Mouse (Mus musculus) MEL (cell line): ENCODE measurements around the gene Dscam. TPM values are rescaled to one million over a fixed set of nuclear protein-coding genes. Genes with fewer than 3 reads are reported as not detected.

Source experiments
- DNase-seq: peaks from one replicate; pipeline ENCODE4 v3.0.0; 2011; ENCODE audit warnings: low read depth, low spot score
- H3K27ac ChIP-seq: 2 replicates; pipeline ENCODE4 v1.5.1; 2012; ENCODE audit warnings: low read depth, mild to moderate bottlenecking, control low read depth, low read length, moderate library complexity; ENCODE audit not compliant: control insufficient read depth
- H3K27me3 ChIP-seq, 2 experiments: fragments of 150-350 bp in 1 of 2; sonication (generic) in 1 of 2; 2 replicates each; pipeline ENCODE4 v1.6.1; 2012; ENCODE audit warnings: low read length in 2 of 2, mild to moderate bottlenecking in 2 of 2, improper control_type of control experiment in 1 of 2, moderate library complexity in 1 of 2; ENCODE audit not compliant: insufficient read depth in 2 of 2, control insufficient read depth in 1 of 2
- H3K36me3 ChIP-seq, 2 experiments: 2 replicates each; pipeline ENCODE4 v1.6.1; 2012 to 2014; ENCODE audit warnings: low read length in 2 of 2, improper control_type of control experiment in 1 of 2, inconsistent platforms in 1 of 2, mild to moderate bottlenecking in 1 of 2; ENCODE audit not compliant: insufficient read depth in 2 of 2, control insufficient read depth in 1 of 2
- H3K4me1 ChIP-seq, 2 experiments: fragments of 150-350 bp in 1 of 2; sonication (generic) in 1 of 2; 2 replicates each; pipeline ENCODE4 v1.6.1; 2012; ENCODE audit warnings: low read length in 2 of 2, improper control_type of control experiment in 1 of 2, mild to moderate bottlenecking in 1 of 2; ENCODE audit not compliant: insufficient read depth in 2 of 2, control insufficient read depth in 1 of 2
- H3K4me3 ChIP-seq, 2 experiments: fragments of 150-350 bp in 1 of 2; sonication (generic) in 1 of 2; 2 replicates each; pipeline ENCODE4 v1.5.1; 2012; ENCODE audit warnings: low read depth in 2 of 2, low read length in 2 of 2, mild to moderate bottlenecking in 2 of 2, moderate library complexity in 2 of 2, control low read depth in 1 of 2, improper control_type of control experiment in 1 of 2; ENCODE audit not compliant: control insufficient read depth in 1 of 2, insufficient read depth in 1 of 2
- H3K79me2 ChIP-seq: 2 replicates; pipeline ENCODE4 v1.6.1; 2012; ENCODE audit warnings: mild to moderate bottlenecking, low read length, moderate library complexity; ENCODE audit not compliant: control insufficient read depth, poor library complexity, insufficient read depth
- H3K9ac ChIP-seq: 2 replicates; pipeline ENCODE4 v1.6.1; 2012; ENCODE audit warnings: low read depth, mild to moderate bottlenecking, control low read depth, low read length, moderate library complexity; ENCODE audit not compliant: control insufficient read depth, poor library complexity, severe bottlenecking
- H3K9me3 ChIP-seq: fragments of 150-350 bp; sonication (generic); replicated peaks from 2 replicates; pipeline ENCODE4 v1.6.1; 2012; ENCODE audit warnings: mild to moderate bottlenecking, low read length, improper control_type of control experiment, moderate library complexity; ENCODE audit not compliant: insufficient read depth
- BHLHE40 ChIP-seq: IDR thresholded peaks from 2 replicates; pipeline ENCODE4 v1.6.1; 2012; ENCODE audit warnings: low read depth, mild to moderate bottlenecking, inconsistent platforms, low read length, improper control_type of control experiment, borderline replicate concordance
- CHD1 ChIP-seq: IDR thresholded peaks from 2 replicates; pipeline ENCODE4 v1.6.1; 2012; ENCODE audit warnings: low read depth, mild to moderate bottlenecking, inconsistent platforms, low read length, improper control_type of control experiment
- CTCF ChIP-seq, 3 experiments: IDR thresholded peaks in 2 of 3; conservative IDR thresholded peaks in 1 of 3; 2 replicates each; pipeline ENCODE4 v1.5.1; 2011 to 2012; ENCODE audit warnings: low read length in 3 of 3, low read depth in 2 of 3, mild to moderate bottlenecking in 2 of 3, improper control_type of control experiment in 1 of 3, inconsistent platforms in 1 of 3, mixed read lengths in 1 of 3, moderate library complexity in 1 of 3; ENCODE audit not compliant: control insufficient read depth in 1 of 3, insufficient read depth in 1 of 3, poor library complexity in 1 of 3, severe bottlenecking in 1 of 3
- EP300 ChIP-seq, 2 experiments: IDR thresholded peaks; 2 replicates each; pipeline ENCODE4 v1.6.1; 2011; ENCODE audit warnings: improper control_type of control experiment in 2 of 2, low read length in 2 of 2, low read depth in 1 of 2, mild to moderate bottlenecking in 1 of 2
- ETS1 ChIP-seq: IDR thresholded peaks from 2 replicates; pipeline ENCODE4 v1.6.1; 2012; ENCODE audit warnings: low read depth, mild to moderate bottlenecking, inconsistent platforms, low read length, improper control_type of control experiment, moderate library complexity
- HCFC1 ChIP-seq: IDR thresholded peaks from 2 replicates; pipeline ENCODE4 v1.6.1; 2012; ENCODE audit warnings: low read depth, mild to moderate bottlenecking, inconsistent platforms, low read length, improper control_type of control experiment, moderate library complexity
- JUND ChIP-seq: IDR thresholded peaks from 2 replicates; pipeline ENCODE4 v1.6.1; 2011; ENCODE audit warnings: low read depth, mild to moderate bottlenecking, improper control_type of control experiment, low read length
- KAT2A ChIP-seq: conservative IDR thresholded peaks from 2 replicates; pipeline ENCODE4 v1.6.1; 2012; ENCODE audit warnings: low read depth, low read length, improper control_type of control experiment, inconsistent platforms
- MAFK ChIP-seq: IDR thresholded peaks from 2 replicates; pipeline ENCODE4 v1.6.1; 2011; ENCODE audit warnings: low read depth, mild to moderate bottlenecking, low read length, improper control_type of control experiment, borderline replicate concordance
- MAZ ChIP-seq: IDR thresholded peaks from 2 replicates; pipeline ENCODE4 v1.6.1; 2012; ENCODE audit warnings: low read depth, mild to moderate bottlenecking, inconsistent platforms, low read length, improper control_type of control experiment
- MEF2A ChIP-seq: IDR thresholded peaks from 2 replicates; pipeline ENCODE4 v1.6.1; 2014; ENCODE audit warnings: low read depth, mild to moderate bottlenecking, inconsistent platforms, low read length, improper control_type of control experiment; ENCODE audit not compliant: poor library complexity, insufficient replicate concordance, severe bottlenecking; ENCODE audit errors: extremely low read depth
- MXI1 ChIP-seq: IDR thresholded peaks from 2 replicates; pipeline ENCODE4 v1.6.1; 2011; ENCODE audit warnings: mild to moderate bottlenecking, low read depth, low read length, improper control_type of control experiment
- MYB ChIP-seq: IDR thresholded peaks from 2 replicates; pipeline ENCODE4 v1.6.1; 2011; ENCODE audit warnings: mild to moderate bottlenecking, low read depth, low read length, improper control_type of control experiment
- NELFE ChIP-seq: IDR thresholded peaks from 2 replicates; pipeline ENCODE4 v1.6.1; 2011; ENCODE audit warnings: low read depth, low read length, improper control_type of control experiment
- NRF1 ChIP-seq: IDR thresholded peaks from 2 replicates; pipeline ENCODE4 v1.6.1; 2014; ENCODE audit warnings: low read depth, mild to moderate bottlenecking, inconsistent platforms, low read length, improper control_type of control experiment, moderate library complexity; ENCODE audit not compliant: poor library complexity, insufficient read depth, severe bottlenecking
- POLR2A ChIP-seq, 2 experiments: IDR thresholded peaks; 2 replicates each; pipeline ENCODE4 v1.6.1; 2011 to 2012; ENCODE audit warnings: low read length in 2 of 2, mild to moderate bottlenecking in 2 of 2, control low read depth in 1 of 2, improper control_type of control experiment in 1 of 2, low read depth in 1 of 2, moderate library complexity in 1 of 2; ENCODE audit not compliant: control insufficient read depth in 1 of 2, insufficient read depth in 1 of 2, poor library complexity in 1 of 2
- RAD21 ChIP-seq: IDR thresholded peaks from 2 replicates; pipeline ENCODE4 v1.6.1; 2011; ENCODE audit warnings: mild to moderate bottlenecking, low read depth, low read length, improper control_type of control experiment
- SMC3 ChIP-seq: IDR thresholded peaks from 2 replicates; pipeline ENCODE4 v1.6.1; 2011; ENCODE audit warnings: low read depth, low read length, improper control_type of control experiment
- TCF12 ChIP-seq: IDR thresholded peaks from 2 replicates; pipeline ENCODE4 v1.6.1; 2014; ENCODE audit warnings: low read depth, mild to moderate bottlenecking, inconsistent platforms, low read length, improper control_type of control experiment, moderate library complexity
- USF1 ChIP-seq: IDR thresholded peaks from 2 replicates; pipeline ENCODE4 v1.6.1; 2014; ENCODE audit warnings: low read depth, mild to moderate bottlenecking, inconsistent platforms, low read length, improper control_type of control experiment, moderate library complexity
- USF2 ChIP-seq, 2 experiments: IDR thresholded peaks; 2 replicates each; pipeline ENCODE4 v1.6.1; 2011 to 2012; ENCODE audit warnings: improper control_type of control experiment in 2 of 2, low read length in 2 of 2, borderline replicate concordance in 1 of 2, inconsistent platforms in 1 of 2, low read depth in 1 of 2, mild to moderate bottlenecking in 1 of 2; ENCODE audit not compliant: insufficient read depth in 1 of 2
- ZC3H11A ChIP-seq: IDR thresholded peaks from 2 replicates; pipeline ENCODE4 v1.6.1; 2012; ENCODE audit warnings: low read depth, mild to moderate bottlenecking, inconsistent platforms, low read length, improper control_type of control experiment
- ZKSCAN1 ChIP-seq: IDR thresholded peaks from 2 replicates; pipeline ENCODE4 v1.6.1; 2012; ENCODE audit warnings: low read depth, mild to moderate bottlenecking, inconsistent platforms, low read length, improper control_type of control experiment, moderate library complexity
- ZNF384 ChIP-seq: IDR thresholded peaks from 2 replicates; pipeline ENCODE4 v1.6.1; 2012; ENCODE audit warnings: low read depth, mild to moderate bottlenecking, inconsistent platforms, low read length, improper control_type of control experiment
- polyA plus RNA-seq, 2 experiments: library from polyadenylated mRNA; stranded (reverse) in 1 of 2; unstranded in 1 of 2; fragments of >175 nt in 1 of 2; fragments of >200 nt in 1 of 2; gene quantifications; 2 replicates each; pipeline versions ENCODE4 v1.2.1 to v1.2.4; 2012; ENCODE audit warnings: low replicate concordance in 2 of 2, low read depth in 1 of 2; ENCODE audit not compliant: insufficient read length in 2 of 2, insufficient read depth in 1 of 2, missing spikeins in 1 of 2
- total RNA-seq: library from RNA; depleted of rRNA; stranded (reverse); fragments of 300-350 nt; gene quantifications from 2 replicates; pipeline ENCODE4 v1.2.3, GENCODE M21; 2012

Dscam gene
- total and polyA plus RNA-seq, 3 experiments, result not detected

GRCm38 (mm10) chr16:96852383-96852782, 318.2 kb downstream of the Dscam start:
- no peaks in the 10 kb centered on the region for H3K4me1 ChIP-seq
- no peaks in the 10 kb centered on the region for H3K36me3 ChIP-seq
- H3K27me3 ChIP-seq, result no peaks in the 10 kb centered on the region
- H3K9me3 ChIP-seq, result no peaks in the 10 kb centered on the region
- H3K27ac ChIP-seq, result no peak overlapping the region
- H3K79me2 ChIP-seq, result no peaks in the 10 kb centered on the region
- H3K4me3 ChIP-seq, result no peak overlapping the region
- TF ChIP-seq JUND (no peak), ZNF384 (no peak), RAD21 (peak; percentile 60), SMC3 (peak; percentile 56), ZC3H11A (peak; percentile 40; the same call in 1 of the 2 replicates), CTCF (IDR thresholded peaks at IDR 0.05 in 2 of 3, conservative IDR thresholded peaks at IDR 0.05 in 1 of 3; ENCODE audit: control insufficient read depth in 1 of 3, insufficient read depth in 1 of 3, low read depth in 2 of 3, low read length in 3 of 3, poor library complexity in 1 of 3, severe bottlenecking in 1 of 3) (peak; percentile 44 to 57 (median 56))
- no peak overlapping the region for H3K9ac ChIP-seq
- DNase-seq, result peak; percentile 28

- no peak overlapping the region for H3K27ac ChIP-seq
- no peaks in the 10 kb centered on the region for H3K9me3 ChIP-seq
- TF ChIP-seq BHLHE40 (no peak), SMC3 (no peak), HCFC1 (no peak), MAZ (no peak), USF2 (IDR thresholded peaks at IDR 0.05; ENCODE audit: borderline replicate concordance in 1 of 2, insufficient read depth in 1 of 2, low read depth in 1 of 2, low read length in 2 of 2) (no peak), MAFK (no peak), RAD21 (no peak), ZKSCAN1 (no peak), MXI1 (no peak)
- no peaks in the 10 kb centered on the region for H3K79me2 ChIP-seq
- H3K4me3 ChIP-seq, result no peak overlapping the region
- H3K27me3 ChIP-seq, result no peaks in the 10 kb centered on the region
- H3K36me3 ChIP-seq, result no peaks in the 10 kb centered on the region
- H3K4me1 ChIP-seq, result no peaks in the 10 kb centered on the region
- no peak for DNase-seq
- no peak overlapping the region for H3K9ac ChIP-seq
Observed at GRCm38 (mm10) chr16:96848916-96849315, 321.6 kb downstream of the Dscam start.

- no peak overlapping the region for H3K27ac ChIP-seq
- no peaks in the 10 kb centered on the region for H3K4me1 ChIP-seq
- no peak overlapping the region for H3K4me3 ChIP-seq
- H3K9ac ChIP-seq, result no peak overlapping the region
- H3K9me3 ChIP-seq, result no peaks in the 10 kb centered on the region
- H3K36me3 ChIP-seq, result no peaks in the 10 kb centered on the region
- no peaks in the 10 kb centered on the region for H3K79me2 ChIP-seq
- no peak for DNase-seq
- no peak for TF ChIP-seq USF1
- TF ChIP-seq EP300 (IDR thresholded peaks at IDR 0.05; ENCODE audit: low read depth in 1 of 2, low read length in 2 of 2), result no peak
- no peak for TF ChIP-seq MEF2A
- TF ChIP-seq USF2 (IDR thresholded peaks at IDR 0.05; ENCODE audit: borderline replicate concordance in 1 of 2, insufficient read depth in 1 of 2, low read depth in 1 of 2, low read length in 2 of 2), result no peak
- TF ChIP-seq ETS1, result no peak
- no peak for TF ChIP-seq MYB
- no peak for TF ChIP-seq NRF1
- no peak for TF ChIP-seq BHLHE40
- TF ChIP-seq CHD1, result no peak
- TF ChIP-seq ZNF384, result no peak
- no peak for TF ChIP-seq POLR2A (IDR thresholded peaks at IDR 0.05; ENCODE audit: control insufficient read depth in 1 of 2, insufficient read depth in 1 of 2, low read depth in 1 of 2, low read length in 2 of 2, poor library complexity in 1 of 2)
- no peak for TF ChIP-seq NELFE
- no peak for TF ChIP-seq KAT2A
- no peak for TF ChIP-seq TCF12
- TF ChIP-seq RAD21, result no peak
- H3K27me3 ChIP-seq, result no peaks in the 10 kb centered on the region
Observed at GRCm38 (mm10) chr16:96846585-96846984, 324.0 kb downstream of the Dscam start.
